Mouse (Mus musculus) embryonic fibroblast, embryonic 13.5 days (primary cell): ENCODE measurements at regions not wholly inside any gene's neighbourhood (a gene's known extent, or its start where the extent isn't known, plus 50 kb on each side); places are given as distances from the start of the nearest gene placed in this dataset.

ENCODE experiments used
- H3K27ac ChIP-seq: 2 replicates; pipeline ENCODE4 v1.5.1; 2012; ENCODE audit warnings: low read length, control low read depth, inconsistent platforms; ENCODE audit not compliant: insufficient read depth
- H3K4me1 ChIP-seq: 2 replicates; pipeline ENCODE4 v1.6.1; 2011; ENCODE audit warnings: low read length; ENCODE audit not compliant: control insufficient read depth, insufficient read depth
- H3K4me3 ChIP-seq: 2 replicates; pipeline ENCODE4 v1.5.1; 2011; ENCODE audit warnings: mild to moderate bottlenecking, control low read depth, low read length; ENCODE audit not compliant: insufficient read depth
- CTCF ChIP-seq: IDR thresholded peaks from 2 replicates; pipeline ENCODE4 v1.5.1; 2011; ENCODE audit warnings: mild to moderate bottlenecking, control low read depth, low read length, moderate library complexity, borderline replicate concordance; ENCODE audit not compliant: insufficient read depth
- POLR2A ChIP-seq: IDR thresholded peaks from 2 replicates; pipeline ENCODE4 v1.6.1; 2011; ENCODE audit warnings: low read depth, mild to moderate bottlenecking, control low read depth, low read length, moderate library complexity

- peaks cover 3% of the 10 kb centered on the region; the same call in 1 of the 2 replicates for H3K4me1 ChIP-seq
- no peak for TF ChIP-seq POLR2A
- TF ChIP-seq CTCF: no peak
- no peak overlapping the region for H3K27ac ChIP-seq
- no peak overlapping the region for H3K4me3 ChIP-seq
Observed at GRCm38 (mm10) chr5:76433623-76434022, 50.2 kb upstream of the Gm7271 start.
